Mouse (Mus musculus): ENCODE measurements around the gene Trim60.

The Trim60 gene

DNA sequence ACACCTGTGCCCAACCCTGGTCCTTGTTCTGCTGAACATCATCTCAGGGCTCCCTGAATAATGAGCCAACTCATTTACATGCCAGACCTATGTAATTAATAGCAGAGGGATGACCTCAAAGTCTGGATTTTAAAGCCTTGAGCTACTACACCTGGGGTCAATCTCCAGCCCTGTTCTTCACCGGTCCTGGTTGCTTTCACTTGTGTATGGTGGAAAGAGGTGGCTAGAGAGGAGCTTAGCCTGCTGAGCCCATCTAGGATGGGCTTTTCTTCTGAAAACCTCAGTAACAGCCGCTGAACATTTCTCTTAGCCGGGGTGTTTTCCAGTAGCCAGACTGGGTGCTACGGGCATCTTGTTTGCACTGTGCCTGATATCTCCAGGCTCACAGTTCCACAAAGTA lies 30.7 kb downstream of the Trim60 start, which contains the start of gene Trim75:
Gene Trim75, minus strand, starts transcription at position 101 of the 400 bp plus-strand sequence.
- no peak for DNase-seq (ENCODE audit: low spot score)

DNA sequence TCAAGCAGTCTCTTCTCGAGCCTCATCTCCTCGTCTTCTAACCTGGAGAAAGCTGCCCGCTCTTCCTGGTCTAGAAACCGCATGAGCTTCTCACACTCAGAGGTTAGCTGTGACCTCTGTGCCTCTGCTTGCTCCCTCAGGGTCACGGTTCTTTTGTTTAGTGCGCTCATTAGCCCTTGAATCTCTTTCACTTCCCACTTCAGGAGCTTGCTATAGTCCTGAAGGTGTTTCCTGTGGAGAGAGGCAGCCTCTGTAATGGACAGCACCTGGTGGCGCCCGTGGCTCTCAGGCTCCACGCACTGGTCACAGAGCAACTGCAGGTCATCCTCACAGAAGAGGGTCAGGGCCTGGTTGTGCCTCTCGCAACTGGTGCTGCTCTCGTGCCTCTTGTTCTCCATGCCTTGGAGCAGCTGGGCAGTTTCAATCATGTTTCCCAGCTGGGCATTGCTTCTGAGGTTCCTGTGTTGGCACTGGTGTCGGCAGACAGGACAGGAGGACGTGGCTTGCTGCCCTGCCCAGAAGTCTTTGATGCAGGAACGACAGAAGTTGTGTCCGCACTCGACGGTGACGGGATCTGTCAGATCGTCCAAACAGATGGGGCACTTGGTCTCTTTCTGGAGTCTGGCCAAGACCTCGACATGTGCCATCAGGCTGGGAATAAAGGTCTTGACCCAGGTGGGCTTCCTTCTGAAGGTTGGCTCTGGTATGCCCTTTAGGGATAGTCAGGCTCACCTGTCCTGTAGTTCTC lies 35.1 kb downstream of the Trim60 start:
- DNase-seq (ENCODE audit: low spot score) = no peak

DNA sequence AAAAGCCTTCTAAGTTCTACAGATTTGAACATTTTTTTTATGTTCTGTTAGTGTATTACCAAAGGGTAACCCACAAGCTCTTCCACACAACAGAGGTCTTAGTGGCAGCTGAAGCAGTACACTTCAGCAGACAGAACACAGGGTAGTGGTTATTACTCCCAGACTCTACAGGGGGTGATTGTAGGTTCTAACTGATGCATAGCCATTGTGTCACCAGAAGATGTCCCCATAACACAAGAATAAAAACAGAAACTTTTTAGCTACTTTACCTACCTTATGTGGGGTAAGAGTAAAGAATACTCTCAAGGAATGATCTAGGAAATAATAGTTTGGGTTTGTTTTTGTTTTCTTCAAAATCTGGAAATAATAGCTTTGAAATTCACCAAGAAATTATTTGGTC lies 55.5 kb downstream of the Trim60 start:
- DNase-seq (ENCODE audit: low spot score) = no peak

DNA sequence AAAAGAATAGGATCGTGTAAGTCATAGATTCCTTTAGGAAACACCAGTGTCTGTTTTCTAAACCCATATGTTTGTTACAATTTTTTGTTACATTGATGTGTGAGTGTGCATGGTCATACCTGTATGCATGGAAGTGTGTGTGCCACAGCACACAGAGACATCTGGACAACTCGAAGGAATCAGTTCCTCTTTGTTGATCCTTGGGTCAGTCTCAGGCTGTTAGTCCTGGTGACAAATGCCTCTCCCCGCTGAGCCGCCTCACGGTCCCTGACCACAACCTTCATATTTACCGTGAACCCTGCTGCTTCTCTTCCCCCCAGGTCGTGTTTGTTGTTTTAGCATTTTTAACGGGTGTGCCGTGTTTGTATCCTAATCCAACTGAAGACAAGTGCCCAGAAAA lies 59.4 kb downstream of the Trim60 start:
- no peak for DNase-seq (ENCODE audit: low spot score)

DNA sequence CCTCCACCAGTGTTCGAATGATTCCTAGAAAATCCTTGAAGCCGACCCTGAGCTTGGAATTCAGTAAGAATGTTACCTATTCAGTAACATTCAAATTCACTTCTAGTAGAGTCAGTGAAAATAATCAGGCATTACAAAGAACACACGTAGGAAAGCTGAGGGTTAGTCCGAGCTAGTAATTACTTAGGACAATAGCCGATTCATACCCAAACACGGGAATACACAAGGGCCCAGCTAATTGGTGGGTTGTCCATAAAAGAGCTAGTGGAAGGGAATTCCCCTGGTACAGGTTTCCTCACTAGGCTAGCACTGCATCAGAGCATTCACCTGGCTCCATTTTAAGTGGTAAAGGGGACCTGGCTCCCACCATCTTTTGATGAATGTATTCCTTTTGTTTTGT lies 66.3 kb downstream of the Trim60 start:
- DNase-seq (ENCODE audit: low spot score) = no peak

Measured in yolk sac, embryonic 10.5 days (tissue).